Mouse (Mus musculus) megakaryocyte, adult 5-6 weeks (primary cell): ENCODE measurements at regions not wholly inside any gene's neighbourhood (a gene's known extent, or its start where the extent isn't known, plus 50 kb on each side); places are given as distances from the start of the nearest gene placed in this dataset.
A peak's percentile ranks its signal among the peaks of the same experiment; 100 is the strongest.

Experiments used
- ATAC-seq: 2 replicates; pipeline ENCODE4 v1.8.0; 2016; ENCODE audit warnings: mild to moderate bottlenecking, inconsistent platforms; ENCODE audit not compliant: poor library complexity, severe bottlenecking

- no peak for ATAC-seq
Observed at GRCm38 (mm10) chr10:45009676-45010075, 57.3 kb upstream of the Prep start.

- no peak for ATAC-seq
Observed at GRCm38 (mm10) chr10:45009235-45009634, 57.8 kb upstream of the Prep start.

- peak; percentile 6; the same call in 1 of the 2 replicates for ATAC-seq
Observed at GRCm38 (mm10) chr10:45004037-45004653, 62.9 kb upstream of the Prep start.

- peak; percentile 23; the same call in 1 of the 2 replicates for ATAC-seq
Observed at GRCm38 (mm10) chr10:45003344-45003681, 63.7 kb upstream of the Prep start.

GRCm38 (mm10) chr10:45002637-45003343 lies 64.2 kb upstream of the Prep start:
- 0 out of 2 replicates have a peak, but pooled peaks have one; percentile 33 for ATAC-seq

GRCm38 (mm10) chr10:45000873-45001859 lies 65.8 kb upstream of the Prep start:
- peak; percentile 68 for ATAC-seq

- ATAC-seq = no peak
Observed at GRCm38 (mm10) chr10:45000027-45000840, 66.8 kb upstream of the Prep start.

GRCm38 (mm10) chr10:44997906-44998289 lies 69.1 kb upstream of the Prep start:
- no peak for ATAC-seq

- no peak for ATAC-seq
Observed at GRCm38 (mm10) chr10:44997184-44997905, 69.7 kb upstream of the Prep start.

- no peak for ATAC-seq
Observed at GRCm38 (mm10) chr10:44995756-44996155, 71.2 kb upstream of the Prep start.

GRCm38 (mm10) chr10:44994385-44995281 lies 72.4 kb upstream of the Prep start:
- ATAC-seq = no peak

GRCm38 (mm10) chr10:44993470-44994260 lies 73.3 kb upstream of the Prep start:
- ATAC-seq = no peak

- no peak for ATAC-seq
Observed at GRCm38 (mm10) chr10:44989539-44989938, 77.5 kb upstream of the Prep start.

- no peak for ATAC-seq
Observed at GRCm38 (mm10) chr10:44988756-44989155, 78.2 kb upstream of the Prep start.

GRCm38 (mm10) chr10:44987615-44988014 lies 79.4 kb upstream of the Prep start:
- no peak for ATAC-seq

- ATAC-seq = no peak
Observed at GRCm38 (mm10) chr10:44981913-44982312, 85.1 kb upstream of the Prep start.

GRCm38 (mm10) chr10:44976815-44977214 lies 90.2 kb upstream of the Prep start:
- no peak for ATAC-seq

GRCm38 (mm10) chr10:44971911-44972310 lies 95.1 kb upstream of the Prep start:
- ATAC-seq = no peak
